Mouse (Mus musculus) heart, adult 2 months (tissue): ENCODE measurements around the gene Prkag3.

ENCODE experiments used
- CTCF ChIP-seq: fragments of 200-600 bp; IDR thresholded peaks from 2 replicates; pipeline ENCODE4 v1.8.1; 2022; ENCODE audit warnings: antibody characterized with exemption, mild to moderate bottlenecking, moderate library complexity
- EP300 ChIP-seq: fragments of 200-500 bp; IDR thresholded peaks from 2 replicates; pipeline ENCODE4 v1.6.1; 2011; ENCODE audit warnings: low read depth, low read length, control low read depth; ENCODE audit not compliant: insufficient read depth
- POLR2A ChIP-seq: fragments of 200-500 bp; IDR thresholded peaks from 2 replicates; pipeline ENCODE4 v1.6.1; 2011; ENCODE audit warnings: mild to moderate bottlenecking, low read depth, low read length, control low read depth; ENCODE audit not compliant: insufficient read depth

- TF ChIP-seq CTCF: no peak
- TF ChIP-seq POLR2A: no peak
- TF ChIP-seq EP300: no peak
Measured at GRCm38 (mm10) chr1:74718113-74718512, 30.9 kb downstream of the Prkag3 start.
